Mouse (Mus musculus) hindbrain, embryonic 13.5 days (tissue): Measurements from ENCODE around the gene Itgae. TPM values are rescaled to one million over a fixed set of nuclear protein-coding genes. Genes with fewer than 3 reads are reported as not detected.
A peak's percentile ranks its signal among the peaks of the same experiment; 100 is the strongest.

Experiments
- ATAC-seq: fragments of 200-750 bp; cut with Nextera tagmentation; 2 replicates; pipeline ENCODE4 v1.8.0; 2017; ENCODE audit warnings: moderate TSS enrichment; ENCODE audit not compliant: low FRiP score
- H3K27ac ChIP-seq: fragments of 300-500 bp; sonication (generic); 2 replicates; pipeline ENCODE4 v1.5.1; 2015; ENCODE audit warnings: inconsistent platforms, mild to moderate bottlenecking, moderate library complexity
- H3K27me3 ChIP-seq: fragments of 300-500 bp; sonication (generic); 2 replicates; pipeline ENCODE4 v1.6.1; 2015; ENCODE audit warnings: mild to moderate bottlenecking, inconsistent platforms
- H3K36me3 ChIP-seq: fragments of 300-500 bp; sonication (generic); 2 replicates; pipeline ENCODE4 v1.6.1; 2015; ENCODE audit warnings: mild to moderate bottlenecking, inconsistent platforms
- H3K4me1 ChIP-seq: fragments of 300-500 bp; sonication (generic); replicated peaks from 2 replicates; pipeline ENCODE4 v1.6.1; 2015; ENCODE audit warnings: inconsistent platforms
- H3K4me2 ChIP-seq: fragments of 300-500 bp; sonication (generic); 2 replicates; pipeline ENCODE4 v1.6.1; 2015; ENCODE audit warnings: inconsistent platforms, mild to moderate bottlenecking, moderate library complexity
- H3K4me3 ChIP-seq: fragments of 300-500 bp; sonication (generic); 2 replicates; pipeline ENCODE4 v1.5.1; 2015; ENCODE audit warnings: mild to moderate bottlenecking, inconsistent platforms
- H3K9ac ChIP-seq: fragments of 300-500 bp; sonication (generic); 2 replicates; pipeline ENCODE4 v1.6.1; 2015; ENCODE audit warnings: mild to moderate bottlenecking, inconsistent platforms
- H3K9me3 ChIP-seq: fragments of 300-500 bp; sonication (generic); 2 replicates; pipeline ENCODE4 v1.6.1; 2016; ENCODE audit warnings: inconsistent platforms
- WGBS: fragments of 180-500 bp; shearing (Covaris S2); methylation state at CpG from one replicate; pipeline ENCODE4 v1.1.7; 2015; 5-methylcytosine and 5-hydroxymethylcytosine counted together
- polyA plus RNA-seq: library from polyadenylated mRNA; unstranded; fragments of >200 nt; fragmentation: Nextera tagmentation; extraction: Ambion mirVana; gene quantifications from 2 replicates; pipeline ENCODE4 v1.2.1, GENCODE M21; 2015

Itgae gene
- polyA plus RNA-seq, 1 experiment from 2014 or later = 0.27 TPM

DNA sequence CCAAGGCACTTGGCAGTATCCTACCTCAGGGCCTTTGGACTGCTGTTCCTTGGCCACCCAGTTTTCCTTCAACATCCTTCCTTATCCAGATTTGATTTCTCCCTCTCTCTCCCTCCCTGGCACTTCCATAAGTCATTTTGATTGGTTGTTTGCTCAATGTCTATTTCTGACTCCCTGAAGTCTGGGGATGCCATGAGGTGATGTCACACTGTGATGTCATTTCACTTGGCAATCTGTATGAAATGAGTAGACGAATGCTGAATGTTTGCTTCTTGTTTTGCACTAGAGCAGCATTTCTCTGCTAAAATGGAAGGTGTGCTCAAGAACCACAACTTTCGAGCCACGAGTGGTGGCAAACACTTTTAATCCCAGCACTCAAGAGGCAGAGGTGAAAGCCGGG is 71.2 kb downstream of the Itgae start:
- 96% methylated on average over 4 of the region's 4 CpGs for WGBS
- ATAC-seq = no peak
- no peak overlapping the region for H3K27ac ChIP-seq

DNA sequence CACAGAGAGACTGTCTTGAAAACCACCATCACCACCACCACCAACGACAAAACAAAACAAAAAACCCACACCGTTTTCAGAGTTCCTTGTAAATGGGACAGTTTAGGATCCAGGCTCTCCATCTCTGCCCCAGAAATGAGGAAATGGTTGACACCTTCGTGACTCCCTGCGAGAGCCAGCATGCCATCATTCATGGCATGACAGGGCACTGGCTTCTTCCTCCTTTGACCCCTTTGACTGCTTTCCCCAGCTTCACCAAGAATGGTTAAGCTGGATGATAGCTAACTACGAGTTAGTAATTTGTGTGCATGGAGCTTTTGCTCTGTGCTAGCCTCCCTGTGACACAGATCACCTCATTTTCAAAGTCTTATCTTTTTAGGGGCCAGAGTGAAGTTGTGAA is 71.9 kb downstream of the Itgae start:
- peaks cover 35% of the 10 kb centered on the region for H3K27me3 ChIP-seq
- H3K27ac ChIP-seq = no peak overlapping the region
- 78% methylated on average over 5 of the region's 5 CpGs for WGBS
- ATAC-seq = no peak
- H3K36me3 ChIP-seq = no peaks in the 10 kb centered on the region
- H3K9me3 ChIP-seq = no peaks in the 10 kb centered on the region
- H3K9ac ChIP-seq = no peak overlapping the region
- H3K4me3 ChIP-seq = no peak overlapping the region
- H3K4me2 ChIP-seq = no peak overlapping the region
- H3K4me1 ChIP-seq = peaks cover 12% of the 10 kb centered on the region

More for the DNA sequence above, 71.2 kb downstream of the Itgae start:
- H3K36me3 ChIP-seq = no peaks in the 10 kb centered on the region
- peaks cover 35% of the 10 kb centered on the region for H3K27me3 ChIP-seq
- H3K4me2 ChIP-seq = no peak overlapping the region
- no peak overlapping the region for H3K4me3 ChIP-seq
- H3K9ac ChIP-seq = no peak overlapping the region
- no peaks in the 10 kb centered on the region for H3K9me3 ChIP-seq
- peaks cover 12% of the 10 kb centered on the region for H3K4me1 ChIP-seq

DNA sequence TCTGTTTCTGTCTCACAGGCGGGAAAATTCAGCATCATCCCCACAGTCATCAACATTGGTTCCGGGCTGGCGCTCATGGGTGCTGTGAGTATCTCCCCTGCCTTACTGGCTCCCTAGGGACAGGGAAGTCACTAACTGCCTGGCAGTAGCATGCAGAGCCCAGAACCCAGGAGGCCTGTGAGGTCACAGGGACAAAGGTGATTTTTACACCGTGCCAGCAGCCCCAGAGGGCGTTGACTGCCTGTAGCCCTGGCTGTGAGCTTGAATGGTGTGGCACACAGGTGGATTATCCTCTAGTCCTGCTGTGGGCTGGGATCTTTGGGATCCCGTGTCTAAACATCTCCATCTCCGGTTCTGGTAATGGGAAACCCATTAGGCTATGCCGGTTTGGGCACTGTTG is 77.7 kb downstream of the Itgae start:
- Histone ChIP-seq H3K9ac (no peak overlapping the region), H3K9me3 (no peaks in the 10 kb centered on the region), H3K27ac (no peak overlapping the region), H3K27me3 (no peaks in the 10 kb centered on the region), H3K36me3 (peaks cover 13% of the 10 kb centered on the region), H3K4me3 (no peak overlapping the region), H3K4me1 (0 out of 2 replicates have a peak, but pooled peaks cover 10% of the 10 kb centered on the region), H3K4me2 (no peak overlapping the region)
- WGBS = 84% methylated on average over 8 of the region's 8 CpGs
- no peak for ATAC-seq

DNA sequence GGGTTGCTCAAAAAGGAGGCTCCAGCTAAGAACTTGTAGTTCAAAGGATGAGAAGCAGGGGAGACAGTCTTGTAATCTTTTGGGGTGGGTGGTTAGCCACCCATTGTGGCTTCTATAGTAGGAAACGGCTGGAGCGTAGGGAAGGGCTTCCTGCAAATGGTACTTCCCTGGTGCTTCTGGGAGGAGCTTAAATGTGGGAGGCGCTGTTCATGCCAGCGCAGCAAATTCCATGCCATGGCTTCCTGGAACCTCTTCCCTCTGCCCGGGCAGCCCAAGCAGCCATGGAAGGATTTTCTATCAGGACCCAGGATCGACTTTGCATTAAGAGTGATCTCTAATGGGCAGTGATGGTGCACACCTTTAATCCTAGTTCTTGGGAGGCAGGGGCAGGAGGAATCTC is 78.2 kb downstream of the Itgae start:
- 79% methylated on average over 6 of the region's 6 CpGs for WGBS
- H3K36me3 ChIP-seq = peaks cover 13% of the 10 kb centered on the region
- H3K4me2 ChIP-seq = no peak overlapping the region
- H3K9me3 ChIP-seq = no peaks in the 10 kb centered on the region
- 0 out of 2 replicates have a peak, but pooled peaks cover 10% of the 10 kb centered on the region for H3K4me1 ChIP-seq
- no peak for ATAC-seq
- no peak overlapping the region for H3K27ac ChIP-seq
- no peaks in the 10 kb centered on the region for H3K27me3 ChIP-seq
- no peak overlapping the region for H3K4me3 ChIP-seq
- no peak overlapping the region for H3K9ac ChIP-seq

DNA sequence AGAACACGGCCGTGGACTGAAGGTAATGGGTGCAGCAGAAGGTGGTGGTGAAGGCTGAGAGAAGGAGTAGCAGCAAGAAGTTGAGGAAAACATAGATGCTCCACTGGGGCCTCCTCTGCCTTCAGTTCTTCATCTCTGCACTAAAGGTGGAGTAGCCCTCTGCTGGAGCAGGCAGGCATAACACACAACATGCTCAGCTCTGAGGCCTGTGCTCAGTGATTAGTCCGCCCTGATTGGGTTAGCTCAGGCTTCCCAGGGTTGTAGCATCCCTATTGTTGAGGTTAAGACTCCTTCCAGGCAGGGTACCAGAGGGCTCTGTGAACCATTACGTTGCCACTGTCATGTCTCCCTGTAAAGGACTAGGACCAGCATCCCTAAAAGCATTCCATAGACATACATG is 78.8 kb downstream of the Itgae start:
- Histone ChIP-seq H3K27me3 (no peaks in the 10 kb centered on the region), H3K27ac (no peak overlapping the region), H3K4me2 (no peak overlapping the region), H3K4me3 (no peak overlapping the region), H3K4me1 (peaks cover 10% of the 10 kb centered on the region; the same call in 1 of the 2 replicates), H3K9ac (no peak overlapping the region), H3K36me3 (peaks cover 17% of the 10 kb centered on the region), H3K9me3 (no peaks in the 10 kb centered on the region)
- 54% methylated on average over 4 of the region's 4 CpGs for WGBS
- ATAC-seq = peak; percentile 66; the same call in 1 of the 2 replicates

DNA sequence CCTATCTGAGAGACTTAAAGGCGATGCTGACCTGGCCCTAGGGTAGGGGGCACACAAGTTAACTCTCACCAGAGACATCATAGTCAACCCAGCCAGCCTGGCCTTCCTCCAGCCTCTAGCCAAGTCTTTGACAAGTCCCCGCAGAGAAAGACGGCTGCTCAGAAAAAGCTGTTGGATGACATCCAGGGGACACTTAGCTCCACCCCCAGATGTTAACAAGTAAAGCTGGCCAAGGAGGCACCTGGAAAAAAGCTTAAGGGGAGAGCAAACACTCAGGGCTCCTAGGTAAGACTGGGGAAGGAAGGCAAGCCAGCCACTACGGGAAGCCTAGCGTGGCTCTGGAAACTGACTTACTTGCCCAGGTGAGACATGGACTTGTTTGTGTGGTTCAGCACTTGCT is 81.8 kb downstream of the Itgae start:
- Histone ChIP-seq H3K36me3 (peaks cover 23% of the 10 kb centered on the region), H3K4me1 (peaks cover 30% of the 10 kb centered on the region), H3K27ac (0 out of 2 replicates have a peak overlapping the region, but pooled peaks have one; percentile 12), H3K4me3 (no peak overlapping the region), H3K4me2 (no peak overlapping the region), H3K27me3 (no peaks in the 10 kb centered on the region), H3K9me3 (no peaks in the 10 kb centered on the region), H3K9ac (no peak overlapping the region)
- ATAC-seq = no peak
- 77% methylated on average over 5 of the region's 5 CpGs for WGBS

DNA sequence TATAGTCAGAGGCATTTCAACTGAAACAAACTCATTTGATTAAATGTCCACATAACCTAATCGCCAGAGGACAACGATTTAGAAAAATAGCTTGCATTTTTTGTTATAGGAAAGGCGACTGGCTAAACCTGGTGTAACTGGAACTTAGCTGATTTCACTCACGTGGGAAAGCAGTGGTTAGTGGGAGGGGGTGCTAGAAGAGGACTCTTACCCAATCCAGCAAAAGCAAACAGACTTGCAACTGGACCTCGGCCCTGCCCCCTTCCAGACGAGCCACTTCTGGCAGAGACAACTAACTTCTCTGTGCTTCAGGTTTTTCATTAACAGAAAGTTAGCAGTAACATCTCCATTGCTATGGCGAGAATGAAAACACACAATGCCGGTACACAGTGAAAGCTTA is 85.2 kb downstream of the Itgae start:
- no peak for ATAC-seq
- peak overlapping the region; percentile 71 for H3K4me3 ChIP-seq
- no peaks in the 10 kb centered on the region for H3K9me3 ChIP-seq
- peaks cover 24% of the 10 kb centered on the region for H3K36me3 ChIP-seq
- peak overlapping the region; percentile 84 for H3K4me2 ChIP-seq
- H3K27ac ChIP-seq = no peak overlapping the region
- H3K27me3 ChIP-seq = no peaks in the 10 kb centered on the region
- 44% methylated on average over 8 of the region's 8 CpGs for WGBS
- peak overlapping the region; percentile 84 for H3K9ac ChIP-seq
- H3K4me1 ChIP-seq = peaks cover 56% of the 10 kb centered on the region

DNA sequence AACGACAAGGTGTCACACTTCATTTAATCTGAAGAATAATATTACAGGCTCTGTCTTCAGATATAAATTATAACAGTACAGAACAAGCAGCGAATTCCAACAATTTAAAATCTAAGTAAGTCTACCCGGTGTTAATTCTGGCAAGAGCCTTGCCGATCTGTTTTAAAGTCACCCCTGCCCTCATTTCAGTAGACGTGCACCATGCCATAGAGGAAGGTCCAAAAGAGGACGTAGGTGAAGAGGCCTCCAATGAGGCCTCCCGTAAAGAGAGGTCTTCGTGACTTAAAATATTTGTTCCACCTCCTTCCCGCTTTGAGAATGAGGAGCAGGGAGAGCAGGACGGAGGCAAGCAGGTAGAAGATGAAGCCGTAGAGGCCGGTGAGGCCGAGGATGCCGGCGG is 85.8 kb downstream of the Itgae start:
- no peak for ATAC-seq

DNA sequence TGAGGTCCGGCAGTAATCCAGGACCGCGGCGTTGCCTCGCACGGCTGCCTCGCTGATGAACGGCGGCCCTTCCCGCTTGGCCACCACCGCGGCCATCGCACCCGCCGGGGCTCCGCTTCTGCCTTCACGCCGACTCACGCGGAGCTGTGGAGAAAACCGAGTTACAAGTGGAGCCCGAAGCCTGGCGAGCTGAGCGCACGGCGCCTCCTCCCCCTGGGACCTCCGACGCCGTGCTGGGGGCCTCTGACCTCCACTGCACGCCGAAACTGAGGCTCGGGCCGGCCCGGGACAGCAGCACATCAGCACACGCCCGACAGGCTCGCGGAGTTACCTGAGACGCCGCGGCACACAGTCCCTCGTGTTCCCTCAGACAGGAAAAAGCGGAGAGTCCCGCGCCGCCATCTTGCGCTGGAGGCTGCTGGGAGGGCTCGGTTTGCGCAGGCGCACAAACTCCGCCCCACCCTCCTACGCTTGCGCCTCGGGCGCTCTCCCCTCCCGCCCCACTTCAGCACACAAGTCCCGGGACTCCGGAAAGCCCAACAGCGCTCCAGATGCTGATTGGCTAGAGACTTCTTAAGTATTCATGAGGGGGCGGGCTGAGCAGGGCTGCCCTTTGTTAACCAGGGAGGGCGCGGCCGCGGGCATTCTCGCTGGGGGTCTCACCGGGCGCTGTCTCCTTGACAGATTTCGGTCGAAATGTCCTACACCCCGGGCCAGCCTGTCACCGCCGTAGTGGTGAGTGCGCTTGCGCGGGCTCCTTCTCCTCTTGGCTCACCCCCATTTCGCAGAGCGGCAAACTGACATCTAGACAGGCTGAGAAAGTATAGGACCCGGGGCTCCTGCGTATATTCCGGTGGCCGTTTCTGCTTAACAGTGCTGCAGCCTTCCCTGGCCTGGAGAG is 86.5 kb downstream of the Itgae start, which contains the start of the genes Emc6 and Tax1bp3:
Gene Emc6, minus strand, starts transcription at position 430 of the 901 bp plus-strand sequence.
Gene Tax1bp3, plus strand, starts transcription at position 476 of the 901 bp plus-strand sequence.
- peak; percentile 98 for ATAC-seq
- H3K4me3 ChIP-seq = peak within 1 kb of the TSS; percentile 71
- H3K4me1 ChIP-seq = peaks cover 56% of the 10 kb centered on the region
- peaks cover 17% of the 10 kb centered on the region for H3K36me3 ChIP-seq
- H3K4me2 ChIP-seq = peak within 1 kb of the TSS; percentile 84
- peak within 1 kb of the TSS; percentile 91 for H3K27ac ChIP-seq
- peak within 1 kb of the TSS; percentile 92 for H3K9ac ChIP-seq
- H3K9me3 ChIP-seq = no peaks in the 10 kb centered on the region
- WGBS = under 1% methylated on average over 81 of the region's 81 CpGs
- no peaks in the 10 kb centered on the region for H3K27me3 ChIP-seq

More for the DNA sequence above, 85.8 kb downstream of the Itgae start:
- H3K4me1 ChIP-seq = peaks cover 56% of the 10 kb centered on the region
- peak overlapping the region; percentile 84 for H3K4me2 ChIP-seq
- under 1% methylated on average over 15 of the region's 15 CpGs for WGBS
- H3K27ac ChIP-seq = peak overlapping the region; percentile 91
- peak overlapping the region; percentile 84 for H3K9ac ChIP-seq
- H3K36me3 ChIP-seq = peaks cover 21% of the 10 kb centered on the region
- peak overlapping the region; percentile 71 for H3K4me3 ChIP-seq
- H3K9me3 ChIP-seq = no peaks in the 10 kb centered on the region
- H3K27me3 ChIP-seq = no peaks in the 10 kb centered on the region

DNA sequence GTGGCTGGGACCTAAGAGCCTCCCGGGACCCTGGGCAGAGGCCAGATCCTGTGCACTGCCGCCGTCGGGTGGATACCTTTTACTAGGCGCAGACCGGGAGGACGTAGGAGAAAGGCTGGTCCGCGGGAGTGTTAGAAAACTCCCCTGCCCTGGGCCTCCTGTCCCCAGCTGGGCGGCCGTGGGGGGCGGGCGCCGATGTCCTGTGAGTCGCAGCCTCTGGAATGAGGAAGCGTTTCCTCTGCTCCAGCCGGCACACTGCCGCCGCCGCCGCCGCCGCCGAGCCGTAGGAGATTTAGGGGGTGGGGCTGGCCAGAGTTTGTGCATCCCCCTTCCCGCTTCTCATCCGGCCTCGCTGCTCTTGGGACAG is 87.1 kb downstream of the Itgae start:
- Histone ChIP-seq H3K9me3 (no peaks in the 10 kb centered on the region), H3K4me3 (peak overlapping the region; percentile 71), H3K27ac (peak overlapping the region; percentile 91), H3K9ac (peak overlapping the region; percentile 92), H3K27me3 (no peaks in the 10 kb centered on the region), H3K4me2 (peak overlapping the region; percentile 74), H3K4me1 (peaks cover 51% of the 10 kb centered on the region), H3K36me3 (peaks cover 22% of the 10 kb centered on the region)
- no peak for ATAC-seq
- WGBS = 0% methylated on average over 25 of the region's 28 CpGs

DNA sequence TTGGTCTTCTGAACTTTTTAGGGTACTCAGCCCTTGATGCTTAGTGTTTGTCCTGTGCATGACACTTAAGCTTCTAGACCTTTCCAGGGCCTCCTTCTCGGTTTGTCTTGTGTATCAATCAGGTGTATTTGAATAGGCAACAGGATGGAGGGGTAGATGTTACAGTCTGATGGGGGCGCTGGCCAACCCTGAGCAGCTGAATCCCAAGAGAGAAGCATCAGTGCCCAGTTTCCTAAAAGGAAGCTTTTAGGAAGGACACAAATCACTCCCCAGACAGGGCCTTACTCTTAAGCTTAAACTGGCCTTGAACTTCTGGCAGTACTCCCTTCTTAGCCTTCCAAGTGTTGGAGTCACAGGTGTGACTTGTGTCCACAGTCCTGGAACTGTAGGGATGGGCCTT is 87.5 kb downstream of the Itgae start:
- Histone ChIP-seq H3K36me3 (peaks cover 26% of the 10 kb centered on the region), H3K4me3 (peak overlapping the region; percentile 71), H3K9me3 (no peaks in the 10 kb centered on the region), H3K4me2 (peak overlapping the region; percentile 74), H3K27me3 (no peaks in the 10 kb centered on the region), H3K4me1 (peaks cover 46% of the 10 kb centered on the region), H3K9ac (peak overlapping the region; percentile 92), H3K27ac (peak overlapping the region; percentile 91)
- ATAC-seq = no peak
- 2% methylated on average over 2 of the region's 2 CpGs for WGBS

DNA sequence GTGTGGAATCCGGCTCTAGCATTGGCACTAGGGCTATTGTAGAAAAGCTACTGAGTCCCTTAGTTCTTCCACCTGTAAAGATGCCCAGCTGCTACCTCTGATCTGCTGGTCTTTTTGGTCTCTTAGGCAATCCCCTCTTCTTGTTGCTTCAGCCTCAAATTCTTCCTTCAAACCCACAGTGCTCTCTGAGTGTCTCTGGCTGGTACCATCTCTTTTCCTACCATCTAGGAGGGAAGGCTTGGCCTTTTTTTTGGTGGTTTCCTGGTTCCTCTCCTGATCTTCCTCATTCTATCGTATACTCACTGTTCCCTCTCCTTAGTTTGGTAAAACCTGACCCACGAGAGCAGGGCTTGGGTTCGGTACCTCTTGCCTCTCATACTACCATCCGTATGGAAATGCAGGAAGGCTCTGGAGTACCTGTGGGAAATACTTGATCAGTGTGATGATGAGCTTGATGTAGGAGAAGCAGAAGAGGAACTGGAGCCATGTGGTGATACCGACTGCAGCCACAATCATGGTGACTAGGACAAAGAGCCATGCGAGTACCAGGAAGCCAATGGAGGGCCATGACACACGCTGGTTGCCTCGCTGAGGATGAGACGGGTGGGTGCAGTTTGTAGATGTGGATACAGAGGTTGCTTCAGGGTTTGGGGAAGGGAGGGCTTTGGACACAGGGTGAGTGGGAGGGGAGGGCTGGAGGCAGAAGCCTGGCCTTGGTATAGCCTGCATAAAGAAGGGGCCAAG is 95.7 kb downstream of the Itgae start:
- H3K4me2 ChIP-seq = no peak overlapping the region
- peaks cover 88% of the 10 kb centered on the region for H3K36me3 ChIP-seq
- WGBS = 93% methylated on average over 10 of the region's 10 CpGs
- no peak overlapping the region for H3K4me3 ChIP-seq
- H3K27me3 ChIP-seq = no peaks in the 10 kb centered on the region
- no peak overlapping the region for H3K9ac ChIP-seq
- H3K9me3 ChIP-seq = no peaks in the 10 kb centered on the region
- H3K27ac ChIP-seq = no peak overlapping the region
- no peak for ATAC-seq
- H3K4me1 ChIP-seq = no peaks in the 10 kb centered on the region
